Mouse (Mus musculus): Measurements from ENCODE around the gene Samd4. TPM values are rescaled to one million over a fixed set of nuclear protein-coding genes. Genes with fewer than 3 reads are reported as not detected.

The Samd4 gene
- polyA plus RNA-seq, 1 experiment from 2014 or later = 16.2 TPM

GRCm38 (mm10) chr14:46941077-46941476 lies 58.4 kb downstream of the Samd4 start:
- Histone ChIP-seq H3K4me1 (peaks cover 36% of the 10 kb centered on the region), H3K36me3 (no peaks in the 10 kb centered on the region), H3K9ac (no peak overlapping the region), H3K27me3 (no peaks in the 10 kb centered on the region), H3K4me3 (no peak overlapping the region), H3K27ac (peak overlapping the region; percentile 87), H3K9me3 (no peaks in the 10 kb centered on the region), H3K4me2 (no peak overlapping the region)
- ATAC-seq (ENCODE audit: insufficient number of reproducible peaks, low FRiP score, low TSS enrichment, low read depth) = peak; percentile 51; the same call in 1 of the 2 replicates
- WGBS = 44% methylated on average over 6 of the region's 6 CpGs

- Histone ChIP-seq H3K4me2 (peak overlapping the region; percentile 22; the same call in 1 of the 2 replicates), H3K4me3 (no peak overlapping the region), H3K36me3 (no peaks in the 10 kb centered on the region), H3K27ac (peak overlapping the region; percentile 87), H3K9me3 (no peaks in the 10 kb centered on the region), H3K27me3 (no peaks in the 10 kb centered on the region), H3K9ac (no peak overlapping the region), H3K4me1 (peaks cover 37% of the 10 kb centered on the region)
- 47% methylated on average over 23 of the region's 23 CpGs for WGBS
- ATAC-seq (ENCODE audit: insufficient number of reproducible peaks, low FRiP score, low TSS enrichment, low read depth) = peak; percentile 80
These were observed 59.5 kb downstream of the Samd4 start for GRCm38 (mm10) chr14:46941896-46942812.

- H3K4me2 ChIP-seq = no peak overlapping the region
- no peak overlapping the region for H3K27ac ChIP-seq
- no peak overlapping the region for H3K9ac ChIP-seq
- no peaks in the 10 kb centered on the region for H3K9me3 ChIP-seq
- H3K4me1 ChIP-seq = peaks cover 37% of the 10 kb centered on the region
- no peak for ATAC-seq (ENCODE audit: insufficient number of reproducible peaks, low FRiP score, low TSS enrichment, low read depth)
- no peaks in the 10 kb centered on the region for H3K27me3 ChIP-seq
- no peak overlapping the region for H3K4me3 ChIP-seq
- WGBS = 80% methylated on average over 3 of the region's 3 CpGs
- H3K36me3 ChIP-seq = no peaks in the 10 kb centered on the region
These were observed 61.8 kb downstream of the Samd4 start for GRCm38 (mm10) chr14:46944411-46944810.

- Histone ChIP-seq H3K9me3 (no peaks in the 10 kb centered on the region), H3K4me1 (peaks cover 40% of the 10 kb centered on the region), H3K27ac (no peak overlapping the region), H3K4me3 (no peak overlapping the region), H3K9ac (no peak overlapping the region), H3K27me3 (no peaks in the 10 kb centered on the region), H3K36me3 (no peaks in the 10 kb centered on the region), H3K4me2 (no peak overlapping the region)
- no peak for ATAC-seq (ENCODE audit: insufficient number of reproducible peaks, low FRiP score, low TSS enrichment, low read depth)
- 49% methylated on average over 10 of the region's 10 CpGs for WGBS
These were observed 63.3 kb downstream of the Samd4 start for GRCm38 (mm10) chr14:46945903-46946490.

- WGBS = 90% methylated on average over 3 of the region's 3 CpGs
- H3K36me3 ChIP-seq = no peaks in the 10 kb centered on the region
- peaks cover 35% of the 10 kb centered on the region for H3K4me1 ChIP-seq
- H3K27me3 ChIP-seq = no peaks in the 10 kb centered on the region
- no peak overlapping the region for H3K9ac ChIP-seq
- H3K9me3 ChIP-seq = no peaks in the 10 kb centered on the region
- no peak for ATAC-seq (ENCODE audit: insufficient number of reproducible peaks, low FRiP score, low TSS enrichment, low read depth)
- H3K4me3 ChIP-seq = no peak overlapping the region
- H3K27ac ChIP-seq = no peak overlapping the region
- H3K4me2 ChIP-seq = no peak overlapping the region
These were observed 65.0 kb downstream of the Samd4 start for GRCm38 (mm10) chr14:46947644-46948043.

- peaks cover 36% of the 10 kb centered on the region for H3K4me1 ChIP-seq
- H3K4me3 ChIP-seq = no peak overlapping the region
- no peak overlapping the region for H3K9ac ChIP-seq
- no peaks in the 10 kb centered on the region for H3K9me3 ChIP-seq
- H3K27ac ChIP-seq = peak overlapping the region; percentile 35
- no peak for ATAC-seq (ENCODE audit: insufficient number of reproducible peaks, low FRiP score, low TSS enrichment, low read depth)
- WGBS = 60% methylated on average over 11 of the region's 11 CpGs
- H3K27me3 ChIP-seq = no peaks in the 10 kb centered on the region
- no peaks in the 10 kb centered on the region for H3K36me3 ChIP-seq
- no peak overlapping the region for H3K4me2 ChIP-seq
These were observed 68.1 kb downstream of the Samd4 start for GRCm38 (mm10) chr14:46950527-46951384.

- 73% methylated on average over 2 of the region's 2 CpGs for WGBS
- ATAC-seq (ENCODE audit: insufficient number of reproducible peaks, low FRiP score, low TSS enrichment, low read depth) = no peak
- H3K9me3 ChIP-seq = no peaks in the 10 kb centered on the region
These were observed 69.6 kb downstream of the Samd4 start for GRCm38 (mm10) chr14:46952264-46952663.

GRCm38 (mm10) chr14:46955109-46955508 lies 72.5 kb downstream of the Samd4 start:
- peaks cover 37% of the 10 kb centered on the region for H3K4me1 ChIP-seq
- no peak overlapping the region for H3K4me3 ChIP-seq
- no peaks in the 10 kb centered on the region for H3K9me3 ChIP-seq
- no peak overlapping the region for H3K27ac ChIP-seq
- H3K4me2 ChIP-seq = no peak overlapping the region
- no peak for ATAC-seq (ENCODE audit: insufficient number of reproducible peaks, low FRiP score, low TSS enrichment, low read depth)
- H3K36me3 ChIP-seq = no peaks in the 10 kb centered on the region
- WGBS = 76% methylated on average over 2 of the region's 2 CpGs
- no peaks in the 10 kb centered on the region for H3K27me3 ChIP-seq
- H3K9ac ChIP-seq = no peak overlapping the region

More at GRCm38 (mm10) chr14:46952264-46952663, 69.6 kb downstream of the Samd4 start:
- Histone ChIP-seq H3K36me3 (no peaks in the 10 kb centered on the region), H3K4me2 (no peak overlapping the region), H3K9ac (no peak overlapping the region), H3K4me1 (peaks cover 34% of the 10 kb centered on the region), H3K27me3 (no peaks in the 10 kb centered on the region), H3K4me3 (no peak overlapping the region), H3K27ac (no peak overlapping the region)

- H3K27ac ChIP-seq = no peak overlapping the region
- no peak overlapping the region for H3K4me3 ChIP-seq
- no peak overlapping the region for H3K4me2 ChIP-seq
- no peak for ATAC-seq (ENCODE audit: insufficient number of reproducible peaks, low FRiP score, low TSS enrichment, low read depth)
- H3K36me3 ChIP-seq = no peaks in the 10 kb centered on the region
- H3K27me3 ChIP-seq = no peaks in the 10 kb centered on the region
- no peaks in the 10 kb centered on the region for H3K9me3 ChIP-seq
- H3K9ac ChIP-seq = no peak overlapping the region
- H3K4me1 ChIP-seq = peaks cover 32% of the 10 kb centered on the region
- WGBS = 42% methylated on average over 9 of the region's 9 CpGs
These were observed 73.0 kb downstream of the Samd4 start for GRCm38 (mm10) chr14:46955574-46956043.

- Histone ChIP-seq H3K9ac (no peak overlapping the region), H3K9me3 (no peaks in the 10 kb centered on the region), H3K4me2 (no peak overlapping the region), H3K27me3 (no peaks in the 10 kb centered on the region), H3K4me3 (no peak overlapping the region), H3K4me1 (peaks cover 27% of the 10 kb centered on the region), H3K27ac (0 out of 2 replicates have a peak overlapping the region, but pooled peaks have one; percentile 22), H3K36me3 (no peaks in the 10 kb centered on the region)
- 55% methylated on average over 7 of the region's 7 CpGs for WGBS
- no peak for ATAC-seq (ENCODE audit: insufficient number of reproducible peaks, low FRiP score, low TSS enrichment, low read depth)
These were observed 73.5 kb downstream of the Samd4 start for GRCm38 (mm10) chr14:46956121-46956520.

GRCm38 (mm10) chr14:46959166-46959721 lies 76.6 kb downstream of the Samd4 start:
- H3K4me2 ChIP-seq = no peak overlapping the region
- no peak overlapping the region for H3K9ac ChIP-seq
- no peaks in the 10 kb centered on the region for H3K36me3 ChIP-seq
- no peaks in the 10 kb centered on the region for H3K27me3 ChIP-seq
- H3K27ac ChIP-seq = peak overlapping the region; percentile 81
- peaks cover 16% of the 10 kb centered on the region for H3K4me1 ChIP-seq
- H3K9me3 ChIP-seq = no peaks in the 10 kb centered on the region
- WGBS = 32% methylated on average over 7 of the region's 7 CpGs
- H3K4me3 ChIP-seq = no peak overlapping the region
- peak; percentile 75 for ATAC-seq (ENCODE audit: insufficient number of reproducible peaks, low FRiP score, low TSS enrichment, low read depth)
